Mouse (Mus musculus) ZHBTc4 (cell line): Measurements from ENCODE around the gene Nr2f2.

Source experiments
- DNase-seq: peaks from one replicate; pipeline ENCODE4 v3.0.0-alpha.2; 2011; ENCODE audit warnings: low read depth, low spot score

Gene Nr2f2

GRCm38 (mm10) chr7:70365941-70366807, at the start of gene Nr2f2:
Nr2f2 (minus strand) TSS chr7:70366735.
- no peak for DNase-seq

- no peak for DNase-seq
These were observed 47.9 kb upstream of the Nr2f2 start for GRCm38 (mm10) chr7:70414461-70414860.

- no peak for DNase-seq
These were observed 47.1 kb upstream of the Nr2f2 start for GRCm38 (mm10) chr7:70413646-70414045.

GRCm38 (mm10) chr7:70412900-70413299, 46.4 kb upstream of the Nr2f2 start:
- no peak for DNase-seq

- DNase-seq, result no peak
These were observed 43.8 kb upstream of the Nr2f2 start for GRCm38 (mm10) chr7:70410350-70410749.

GRCm38 (mm10) chr7:70409890-70410289, 43.4 kb upstream of the Nr2f2 start:
- DNase-seq, result no peak

GRCm38 (mm10) chr7:70408814-70409213, 42.3 kb upstream of the Nr2f2 start:
- DNase-seq, result peak; percentile 60

- DNase-seq, result no peak
These were observed 40.6 kb upstream of the Nr2f2 start for GRCm38 (mm10) chr7:70407123-70407522.

- DNase-seq, result no peak
These were observed 40.0 kb upstream of the Nr2f2 start for GRCm38 (mm10) chr7:70406527-70406926.

- DNase-seq, result no peak
These were observed 38.9 kb upstream of the Nr2f2 start for GRCm38 (mm10) chr7:70405466-70405865.

GRCm38 (mm10) chr7:70382828-70383227, 16.3 kb upstream of the Nr2f2 start:
- DNase-seq, result no peak

- no peak for DNase-seq
These were observed 15.1 kb upstream of the Nr2f2 start for GRCm38 (mm10) chr7:70381409-70382244.

- DNase-seq, result no peak
These were observed 14.4 kb upstream of the Nr2f2 start for GRCm38 (mm10) chr7:70380943-70381342.

GRCm38 (mm10) chr7:70380246-70380645, 13.7 kb upstream of the Nr2f2 start:
- peak; percentile 79 for DNase-seq

- DNase-seq, result no peak
These were observed 4.2 kb upstream of the Nr2f2 start for GRCm38 (mm10) chr7:70370552-70371262.

- DNase-seq, result peak; percentile 46
These were observed 3.4 kb upstream of the Nr2f2 start for GRCm38 (mm10) chr7:70369731-70370551.

- peak; percentile 42 for DNase-seq
These were observed 2.7 kb upstream of the Nr2f2 start for GRCm38 (mm10) chr7:70369061-70369730.

GRCm38 (mm10) chr7:70368751-70369060, 2.2 kb upstream of the Nr2f2 start:
- DNase-seq, result no peak

- DNase-seq, result no peak
These were observed 1.7 kb upstream of the Nr2f2 start for GRCm38 (mm10) chr7:70368268-70368655.

- no peak for DNase-seq
These were observed 1.2 kb upstream of the Nr2f2 start for GRCm38 (mm10) chr7:70367591-70368267.
